Mouse (Mus musculus): ENCODE measurements at regions not wholly inside any gene's neighbourhood (a gene's known extent, or its start where the extent isn't known, plus 50 kb on each side); places are given as distances from the start of the nearest gene placed in this dataset.

GRCm38 (mm10) chr10:24519795-24520512, 75.3 kb upstream of the Ccn2 start:
- DNase-seq, result no peak

GRCm38 (mm10) chr10:24520515-24520914, 74.7 kb upstream of the Ccn2 start:
- DNase-seq, result no peak

GRCm38 (mm10) chr10:24532776-24533175, 62.5 kb upstream of the Ccn2 start:
- DNase-seq, result no peak

GRCm38 (mm10) chr10:24534901-24535300, 60.3 kb upstream of the Ccn2 start:
- no peak for DNase-seq

GRCm38 (mm10) chr10:24535461-24535860, 59.8 kb upstream of the Ccn2 start:
- DNase-seq, result no peak

- DNase-seq, result no peak
Measured at GRCm38 (mm10) chr10:24541990-24542389, 53.3 kb upstream of the Ccn2 start.

Measured in retina, postnatal 1 day (tissue).